Mouse (Mus musculus) stomach, embryonic 16.5 days (tissue): ENCODE results near the gene Mmp13. TPM values are rescaled to one million over a fixed set of nuclear protein-coding genes. Genes with fewer than 3 reads are reported as not detected.

Experiments
- ATAC-seq: fragments of 200-750 bp; cut with Nextera tagmentation; 2 replicates; pipeline ENCODE4 v1.8.0; 2017; ENCODE audit warnings: moderate number of reproducible peaks, moderate TSS enrichment; ENCODE audit not compliant: insufficient read depth, low FRiP score
- H3K27ac ChIP-seq: fragments of 300-500 bp; sonication (generic); 2 replicates; pipeline ENCODE4 v1.5.1; 2014; ENCODE audit warnings: low read length
- H3K27me3 ChIP-seq: fragments of 300-500 bp; sonication (generic); 2 replicates; pipeline ENCODE4 v1.6.1; 2014; ENCODE audit warnings: low read length, control low read depth, mixed read lengths; ENCODE audit not compliant: control insufficient read depth, insufficient read depth
- H3K36me3 ChIP-seq: fragments of 300-500 bp; sonication (generic); 2 replicates; pipeline ENCODE4 v1.6.1; 2014; ENCODE audit warnings: low read length; ENCODE audit not compliant: control insufficient read depth, insufficient read depth
- H3K4me1 ChIP-seq: fragments of 300-500 bp; sonication (generic); 2 replicates; pipeline ENCODE4 v1.6.1; 2014; ENCODE audit warnings: low read length, control low read depth, mixed read lengths; ENCODE audit not compliant: control insufficient read depth, insufficient read depth
- H3K4me2 ChIP-seq: fragments of 300-500 bp; sonication (generic); 2 replicates; pipeline ENCODE4 v1.6.1; 2014; ENCODE audit warnings: low read depth, low read length, mixed read lengths
- H3K4me3 ChIP-seq: fragments of 300-500 bp; sonication (generic); replicated peaks from 2 replicates; pipeline ENCODE4 v1.5.1; 2014; ENCODE audit warnings: mild to moderate bottlenecking, low read length
- H3K9ac ChIP-seq: fragments of 300-500 bp; sonication (generic); 2 replicates; pipeline ENCODE4 v1.6.1; 2014; ENCODE audit warnings: low read length
- H3K9me3 ChIP-seq: fragments of 300-500 bp; sonication (generic); replicated peaks from 2 replicates; pipeline ENCODE4 v1.6.1; 2016; ENCODE audit warnings: low read length, control low read depth; ENCODE audit not compliant: control insufficient read depth
- WGBS: fragments of 180-500 bp; shearing (Covaris S2); extraction: QIAGEN DNeasy Blood & Tissue Kit; methylation state at CpG from one replicate; pipeline ENCODE4 v1.1.7; 2014; 5-methylcytosine and 5-hydroxymethylcytosine counted together
- polyA plus RNA-seq: library from polyadenylated mRNA; unstranded; fragments of >200 nt; fragmentation: Nextera tagmentation; extraction: Ambion mirVana; gene quantifications from 2 replicates; pipeline ENCODE4 v1.2.1, GENCODE M21; 2015

Mmp13 gene
- polyA plus RNA-seq, 1 experiment from 2014 or later = 0.45 TPM

DNA sequence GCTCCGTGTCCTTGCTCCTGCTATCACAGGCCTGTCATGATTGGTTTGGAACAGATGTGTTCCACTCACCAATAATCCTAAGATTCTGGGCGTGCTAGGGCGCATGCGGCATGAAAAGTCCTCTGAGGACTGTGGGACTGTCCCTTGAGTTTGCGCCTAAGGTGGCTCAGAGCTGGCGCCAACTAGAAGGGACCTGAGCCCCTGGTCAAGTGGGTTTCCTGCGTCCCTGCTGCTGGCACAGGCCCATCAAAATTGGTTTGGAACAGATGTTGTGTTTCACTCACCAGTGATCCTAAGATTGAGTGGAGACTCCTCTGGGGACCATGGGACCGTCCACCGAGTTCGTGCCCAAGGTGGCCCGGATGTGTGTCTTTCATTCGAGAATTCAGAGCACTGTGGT is 17.6 kb downstream of the Mmp13 start:
- Histone ChIP-seq H3K27ac (no peak overlapping the region), H3K9me3 (no peaks in the 10 kb centered on the region), H3K36me3 (no peaks in the 10 kb centered on the region), H3K4me3 (no peak overlapping the region), H3K4me2 (no peak overlapping the region), H3K9ac (no peak overlapping the region), H3K4me1 (no peaks in the 10 kb centered on the region), H3K27me3 (no peaks in the 10 kb centered on the region)
- 86% methylated on average over 12 of the region's 12 CpGs for WGBS
- ATAC-seq = no peak

GRCm38 (mm10) chr9:7292132-7292531 is 19.8 kb downstream of the Mmp13 start:
- Histone ChIP-seq H3K27ac (no peak overlapping the region), H3K27me3 (no peaks in the 10 kb centered on the region), H3K4me3 (no peak overlapping the region), H3K4me2 (no peak overlapping the region), H3K36me3 (no peaks in the 10 kb centered on the region), H3K9ac (no peak overlapping the region), H3K9me3 (no peaks in the 10 kb centered on the region), H3K4me1 (no peaks in the 10 kb centered on the region)
- ATAC-seq = no peak
- 31% methylated on average over 1 of the region's 1 CpGs for WGBS

DNA sequence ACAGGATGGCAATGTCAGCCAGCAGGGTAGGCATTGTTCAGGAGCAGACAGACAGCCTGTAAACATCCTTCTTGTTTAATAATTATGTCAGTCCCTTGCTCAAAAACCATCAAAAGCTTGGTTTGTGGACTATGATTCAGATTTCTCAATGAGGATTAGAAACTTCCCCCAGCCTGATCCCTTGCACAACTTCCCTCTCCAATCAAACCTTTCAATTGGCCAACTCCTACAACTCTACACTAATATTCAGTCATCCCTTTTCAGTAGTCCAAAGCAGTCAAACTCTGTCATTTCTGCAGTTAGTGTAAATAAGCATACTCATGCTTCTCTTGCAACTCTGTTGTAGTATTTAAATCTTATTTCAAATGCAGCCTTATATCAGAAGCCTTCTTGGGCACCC is 59.5 kb downstream of the Mmp13 start:
- Histone ChIP-seq H3K27ac (no peak overlapping the region), H3K4me2 (no peak overlapping the region), H3K4me3 (no peak overlapping the region), H3K27me3 (no peaks in the 10 kb centered on the region), H3K9ac (no peak overlapping the region), H3K4me1 (no peaks in the 10 kb centered on the region), H3K9me3 (no peaks in the 10 kb centered on the region), H3K36me3 (no peaks in the 10 kb centered on the region)
- no peak for ATAC-seq

Other genes starting within 250 kb of the Mmp13 start
- 10.5 and 13.3 TPM in 2 replicates for gene Dync2h1, start 88.1 kb upstream of the Mmp13 start, polyA plus RNA-seq
- gene Dcun1d5, start 88.0 kb upstream of the Mmp13 start, polyA plus RNA-seq = 85.6 and 96.5 TPM in 2 replicates
- gene Mmp12, start 71.9 kb downstream of the Mmp13 start, polyA plus RNA-seq = 0.34 TPM in 1 of 2 replicates, not detected in the other
- gene Mmp1b, start 115.5 kb downstream of the Mmp13 start, polyA plus RNA-seq = not detected in 2 replicates
- not detected in 2 replicates for gene Mmp3, start 173.3 kb downstream of the Mmp13 start, polyA plus RNA-seq
- not detected in 2 replicates for gene Mmp10, start 229.8 kb downstream of the Mmp13 start, polyA plus RNA-seq